ENCODE assay signal across 18 mouse cellular contexts in genomic region chrX:75323556-75323955, GRCm38 (mm10).
"Had no signal": no experiment of that assay in that cellular context is flagged by ENCODE, and none has a peak within 500 bp of the region (broad histone marks: within the 10 kb centered on the region; RNA-seq: fewer than 3 reads in every experiment).

No protein-coding gene starts in this region.

- H3K4me2 ChIP-seq: lung, embryonic 15.5 days; midbrain, embryonic 11.5 days; midbrain, embryonic 13.5 days; midbrain, embryonic 15.5 days; neural tube, embryonic 12.5 days had no signal

- ATAC-seq: liver, postnatal 0 days; lung, postnatal 0 days; midbrain, embryonic 13.5 days; midbrain, embryonic 15.5 days had no signal

- H3K27ac ChIP-seq: lung, embryonic 15.5 days; macrophage; midbrain, embryonic 13.5 days; midbrain, embryonic 15.5 days; neural tube, embryonic 12.5 days had no signal

- H3K4me1 ChIP-seq: lung, embryonic 15.5 days; megakaryocyte, embryonic 14.5 days; midbrain, embryonic 13.5 days; midbrain, embryonic 15.5 days; neural tube, embryonic 12.5 days had no signal

- H3K9ac ChIP-seq: liver, postnatal 0 days; lung, embryonic 15.5 days; midbrain, embryonic 13.5 days; midbrain, embryonic 15.5 days; neural tube, embryonic 12.5 days had no signal

- H3K9me3 ChIP-seq: lung, embryonic 15.5 days; megakaryocyte, embryonic 14.5 days; midbrain, embryonic 13.5 days; midbrain, embryonic 15.5 days; neural tube, embryonic 12.5 days had no signal

- H3K36me3 ChIP-seq: lung, embryonic 15.5 days; midbrain, embryonic 13.5 days; midbrain, embryonic 15.5 days; neural tube, embryonic 12.5 days had no signal

- H3K27me3 ChIP-seq: lung, embryonic 15.5 days; megakaryocyte, embryonic 14.5 days; midbrain, embryonic 13.5 days; midbrain, embryonic 15.5 days; neural tube, embryonic 12.5 days had no signal

- H3K4me3 ChIP-seq: lung, embryonic 15.5 days; megakaryocyte, embryonic 14.5 days; midbrain, embryonic 13.5 days; midbrain, embryonic 15.5 days; neural tube, embryonic 12.5 days had no signal

- DNase-seq: liver, postnatal 0 days; lung, adult 2 months; lung, postnatal 14 days; lung, postnatal 36 days; right cerebral cortex, postnatal 25 days; right cerebral cortex, postnatal 4 days; spleen, adult 18-20 months; thymus, adult 2 months; thymus, postnatal 14 days; thymus, postnatal 36 days had no signal
